Mouse (Mus musculus) inflammation-experienced regulatory T-cells, adult 6 months (primary cell): ENCODE measurements around the gene Zfp775. TPM values are rescaled to one million over a fixed set of nuclear protein-coding genes. Genes with fewer than 3 reads are reported as not detected.
"Not testable (repeated sequence)": the region's sequence is repeated elsewhere in the genome, so short reads cannot be mapped to it uniquely, and the experiment has no call there.

Experiments used
- ATAC-seq: one replicate; pipeline ENCODE4 v1.8.0; 2017
- polyA plus RNA-seq, 3 experiments: library from polyadenylated mRNA; unstranded; fragments of 100-300 nt; shearing (Covaris generic); gene quantifications; one replicate each; pipeline ENCODE4 v1.2.1; 2017

The Zfp775 gene
- polyA plus RNA-seq, 3 experiments from 2014 or later: 4.5 to 7.7 (median 7.3) TPM

DNA sequence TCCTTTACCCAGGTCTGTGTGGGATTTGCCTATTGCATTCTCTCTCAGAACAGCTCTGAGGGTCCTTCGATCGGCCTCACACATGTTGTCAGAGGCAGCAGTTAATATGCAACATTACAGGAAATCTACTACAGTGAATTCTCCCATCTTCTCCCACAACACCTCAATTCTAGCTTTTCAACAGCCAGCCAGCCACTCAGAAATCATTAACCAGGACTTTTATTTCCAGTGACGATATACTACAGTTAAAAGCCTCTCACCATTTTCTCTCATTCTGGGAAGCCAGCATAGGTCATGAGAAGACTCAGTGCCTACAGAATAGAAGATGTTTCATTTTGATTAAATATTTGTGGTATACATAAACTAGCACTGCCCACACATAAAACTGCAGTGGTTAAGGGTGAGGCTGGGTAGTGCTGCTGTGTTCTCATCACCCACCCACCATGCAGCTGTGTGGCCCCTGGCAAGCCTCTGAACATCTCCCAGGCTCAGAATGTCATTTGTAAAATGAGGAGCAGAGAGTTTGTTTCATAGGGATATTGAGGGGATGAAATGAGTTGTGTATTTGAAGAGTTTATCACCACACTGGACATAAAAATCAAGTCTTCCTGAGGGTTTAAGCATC, 10.5 kb upstream of the Zfp775 start:
- ATAC-seq: no peak

DNA sequence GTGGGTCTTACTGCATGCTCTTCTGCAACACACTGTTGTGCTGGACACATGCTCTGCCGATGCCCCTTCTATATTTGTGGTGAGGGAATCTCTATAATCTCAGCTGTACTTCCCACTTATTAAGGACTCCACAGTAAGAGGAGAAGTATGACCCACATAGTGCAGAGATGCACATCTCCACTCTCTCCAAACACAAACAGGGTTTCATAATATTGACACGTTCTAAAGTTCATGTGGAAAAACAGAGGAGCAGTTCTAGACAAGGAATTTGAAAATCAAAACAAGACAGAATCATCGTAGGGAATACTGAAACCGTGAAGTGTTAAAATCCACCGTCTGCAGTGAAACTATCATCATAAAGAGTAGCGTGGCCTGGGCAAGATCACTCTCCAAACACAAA, 10.0 kb upstream of the Zfp775 start:
- no peak for ATAC-seq

DNA sequence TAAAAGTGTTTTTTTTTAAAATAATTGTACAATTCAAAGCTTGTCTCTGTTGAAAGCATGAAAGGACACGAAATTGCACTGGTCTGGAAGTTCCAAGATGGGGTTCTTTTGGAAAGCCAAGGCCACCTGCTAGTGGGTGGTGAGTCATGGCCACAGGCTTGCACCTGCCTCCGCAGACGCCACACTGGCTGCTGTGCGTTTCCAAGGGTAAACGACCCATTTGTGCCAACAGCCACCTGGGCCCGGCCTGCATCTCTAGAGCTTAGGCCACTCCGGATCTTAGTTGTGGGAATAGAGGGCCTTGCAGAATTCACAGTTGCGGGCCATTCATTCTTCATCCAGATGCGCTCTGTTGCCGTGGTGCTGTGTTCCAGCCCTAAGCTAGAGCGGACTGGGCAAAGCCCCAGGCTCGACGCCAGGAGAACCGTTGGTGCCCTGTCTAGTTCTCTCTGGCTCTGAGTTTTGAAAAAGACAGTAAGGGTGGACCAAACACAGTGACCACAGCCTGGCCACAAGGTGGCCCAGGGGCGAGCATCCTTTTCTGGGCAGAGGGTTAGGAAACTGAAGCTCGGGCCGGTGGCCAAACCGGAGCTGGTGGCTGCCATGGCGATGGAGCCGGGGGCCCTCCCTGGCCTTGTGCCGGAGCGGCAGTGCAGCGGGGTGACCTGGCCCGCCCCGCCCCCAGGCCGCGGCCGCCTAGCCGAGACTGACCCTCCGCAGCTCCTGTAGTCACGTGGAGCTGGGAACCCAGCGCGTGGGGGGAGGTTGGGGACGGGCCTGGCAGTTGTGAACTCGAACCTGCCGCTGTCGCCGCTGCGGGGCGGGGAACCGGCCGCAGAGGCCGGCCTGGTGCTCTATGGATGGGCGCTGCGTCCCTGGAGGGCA, 8.5 kb upstream of the Zfp775 start, which contains the start of the genes Repin1 and Gm44965:
Gene Repin1, plus strand, starts transcription at position 726 of the 885 bp plus-strand sequence.
Gene Gm44965, plus strand, starts transcription at position 784 of the 885 bp plus-strand sequence.
- ATAC-seq: peak; percentile 67

DNA sequence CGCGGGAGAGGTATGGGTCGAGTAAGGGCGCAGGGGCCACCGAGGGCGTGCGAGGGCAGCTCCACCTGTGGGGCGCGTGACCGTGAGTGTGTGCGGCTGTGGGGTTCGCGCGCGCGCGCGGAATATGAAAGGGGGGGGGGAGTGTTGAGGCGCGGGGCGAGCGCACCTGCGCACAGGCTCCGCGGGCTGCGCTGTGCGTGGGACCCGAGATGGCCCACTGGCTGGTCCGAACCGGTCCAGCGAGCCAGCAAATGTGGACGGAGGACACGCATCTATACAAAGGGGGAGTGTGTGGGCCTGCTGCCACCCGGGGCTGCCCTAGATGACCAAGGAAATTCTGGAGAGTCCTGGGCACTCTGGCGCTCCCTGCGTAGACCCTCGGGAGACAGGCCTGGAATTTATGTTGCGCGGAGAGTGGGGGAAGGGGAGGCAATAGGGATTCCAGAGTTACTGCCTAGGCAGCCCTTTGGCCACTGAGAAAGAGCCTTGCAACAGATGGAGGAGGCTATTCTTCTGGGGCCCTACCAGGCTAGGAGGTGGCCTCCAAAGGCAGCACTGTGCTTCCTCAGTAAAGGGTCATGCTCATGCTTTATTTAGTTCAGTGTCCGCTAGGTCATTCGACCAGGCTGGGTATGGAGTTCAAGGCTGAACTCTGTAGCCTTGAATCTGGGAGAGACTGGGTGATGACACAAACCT, 7.7 kb upstream of the Zfp775 start:
- ATAC-seq: peak; percentile 72

DNA sequence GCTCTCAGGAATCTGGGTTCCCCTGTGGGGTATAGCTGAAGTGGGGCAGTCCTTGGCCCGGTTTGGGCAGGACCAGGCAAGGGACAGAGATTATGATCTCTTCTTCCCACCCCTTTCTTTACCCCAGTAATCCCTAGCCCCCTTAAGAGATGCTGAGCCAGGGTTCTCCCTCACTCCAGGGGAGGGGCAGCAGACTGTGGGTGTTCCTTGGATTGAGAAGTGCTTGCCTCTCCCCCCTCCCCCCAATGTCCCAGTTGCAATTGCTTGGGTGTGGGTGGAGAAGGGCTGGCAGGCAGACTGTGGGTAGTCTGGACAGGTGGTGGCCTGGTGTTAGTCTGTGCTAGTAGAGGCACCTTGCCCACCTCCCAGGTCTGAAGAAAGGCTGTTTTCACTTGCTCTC, 6.6 kb upstream of the Zfp775 start:
- no peak for ATAC-seq

DNA sequence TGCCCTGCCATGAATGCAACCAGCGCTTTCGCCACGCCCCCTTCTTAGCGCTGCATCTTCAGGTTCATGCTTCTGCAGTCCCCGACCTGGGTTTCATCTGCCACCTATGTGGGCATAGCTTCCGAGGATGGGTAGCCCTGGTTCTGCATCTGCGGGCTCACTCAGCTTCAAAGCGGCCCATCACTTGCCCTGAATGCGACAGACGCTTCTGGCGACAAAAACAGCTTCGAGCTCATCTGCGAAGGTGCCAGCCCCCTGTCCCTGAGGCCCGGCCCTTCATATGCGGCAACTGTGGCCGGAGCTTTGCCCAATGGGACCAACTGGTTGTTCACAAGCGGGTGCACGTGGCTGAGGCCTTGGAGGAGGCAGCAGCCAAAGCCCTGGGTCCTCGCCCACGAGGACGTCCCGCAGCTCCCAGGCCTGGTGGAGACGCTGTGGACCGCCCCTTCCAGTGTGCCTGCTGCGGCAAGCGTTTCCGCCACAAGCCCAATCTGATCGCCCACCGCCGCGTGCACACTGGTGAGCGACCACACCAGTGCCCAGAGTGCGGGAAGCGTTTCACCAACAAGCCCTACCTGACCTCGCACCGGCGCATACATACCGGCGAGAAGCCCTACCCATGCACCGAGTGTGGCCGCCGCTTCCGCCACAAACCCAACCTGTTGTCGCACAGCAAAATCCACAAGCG, 5.2 kb upstream of the Zfp775 start:
- no peak for ATAC-seq

DNA sequence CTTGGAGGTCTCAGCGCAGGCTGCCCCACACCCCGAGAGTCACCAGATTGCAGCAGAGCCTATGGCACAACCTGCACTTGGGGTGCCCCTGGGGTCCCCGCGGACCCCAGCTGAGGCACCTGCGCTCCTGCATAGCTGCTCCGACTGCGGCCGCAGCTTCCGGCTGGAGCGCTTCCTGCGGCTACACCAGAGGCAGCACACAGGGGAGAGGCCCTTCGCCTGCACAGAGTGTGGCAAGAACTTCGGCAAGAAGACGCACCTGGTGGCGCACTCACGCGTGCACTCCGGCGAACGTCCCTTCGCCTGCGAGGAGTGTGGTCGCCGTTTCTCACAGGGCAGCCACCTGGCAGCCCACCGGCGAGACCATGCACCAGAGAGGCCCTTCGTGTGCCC, 4.6 kb upstream of the Zfp775 start:
- no peak for ATAC-seq

DNA sequence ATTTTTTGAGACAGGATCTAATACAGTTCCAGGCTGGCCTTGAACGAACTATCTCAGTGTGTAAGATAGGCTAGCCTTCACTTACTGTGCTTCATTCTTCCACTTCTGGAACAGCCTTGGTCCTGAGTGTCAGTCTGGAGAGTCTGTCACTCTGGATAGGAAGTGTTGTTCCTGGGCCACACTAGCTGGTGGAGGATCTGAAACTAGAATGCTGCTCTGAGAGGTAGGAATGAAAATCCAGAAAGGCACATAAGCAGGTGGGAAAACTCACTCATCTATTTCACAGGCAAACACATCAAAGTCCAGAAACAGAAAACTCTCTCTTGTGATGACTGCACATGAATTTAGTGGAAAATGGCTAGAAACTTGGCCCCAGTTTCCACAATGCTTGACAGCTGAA, 1.3 kb upstream of the Zfp775 start:
- ATAC-seq: no peak

DNA sequence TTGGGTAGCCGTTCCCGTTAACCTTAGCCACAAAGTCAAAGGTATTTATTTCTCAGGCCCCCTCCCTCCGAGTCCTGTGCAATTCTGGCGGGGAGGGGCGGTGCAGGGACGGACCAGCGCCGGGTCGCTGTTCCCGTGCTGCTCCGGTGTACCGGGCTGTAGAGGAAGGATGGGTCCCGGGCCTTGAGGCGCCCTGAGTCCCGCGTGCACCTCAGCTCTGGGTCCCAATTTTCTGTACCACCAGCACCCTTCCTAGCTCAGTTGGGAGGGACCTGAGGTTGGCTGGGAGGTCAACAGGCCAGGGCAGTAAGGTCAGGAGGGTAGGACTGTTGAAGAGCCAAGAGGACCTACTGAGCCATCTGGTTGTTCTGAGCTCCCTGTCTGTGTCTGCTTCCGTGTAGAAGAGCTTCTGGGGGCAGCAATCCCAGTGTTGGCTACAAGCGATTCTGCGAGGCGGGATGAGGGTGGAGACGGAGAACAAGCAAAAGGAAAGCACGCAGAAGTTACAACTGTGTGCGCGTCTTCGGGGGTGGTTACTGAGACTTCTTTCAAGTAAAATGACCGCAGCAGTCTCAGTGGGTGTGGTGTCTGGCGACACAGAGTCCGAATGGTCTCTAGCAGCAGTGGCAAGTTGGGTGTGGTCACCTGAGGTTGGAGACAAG, 348 bp downstream of the Zfp775 start:
- ATAC-seq: peak; percentile 53

DNA sequence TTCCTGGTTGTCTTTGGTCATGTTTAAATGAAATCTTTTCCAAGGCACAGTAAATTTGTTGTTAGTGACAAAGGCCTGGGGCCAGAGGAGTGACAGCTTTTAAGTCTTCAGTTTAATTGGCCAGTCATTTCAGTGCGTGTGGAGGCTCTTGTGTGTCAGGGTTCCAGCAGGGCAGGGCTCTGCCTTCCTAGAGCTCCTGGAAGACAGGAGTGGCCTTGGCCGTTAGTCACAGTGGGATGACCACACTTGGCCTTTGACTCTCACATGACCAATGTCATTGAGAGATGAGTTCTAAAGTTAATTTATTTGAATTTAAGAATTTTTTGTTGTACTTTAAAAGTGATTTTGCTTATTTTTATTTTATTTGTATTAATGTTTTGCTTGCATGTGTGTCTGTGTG, 6.3 kb downstream of the Zfp775 start:
- ATAC-seq: no peak

DNA sequence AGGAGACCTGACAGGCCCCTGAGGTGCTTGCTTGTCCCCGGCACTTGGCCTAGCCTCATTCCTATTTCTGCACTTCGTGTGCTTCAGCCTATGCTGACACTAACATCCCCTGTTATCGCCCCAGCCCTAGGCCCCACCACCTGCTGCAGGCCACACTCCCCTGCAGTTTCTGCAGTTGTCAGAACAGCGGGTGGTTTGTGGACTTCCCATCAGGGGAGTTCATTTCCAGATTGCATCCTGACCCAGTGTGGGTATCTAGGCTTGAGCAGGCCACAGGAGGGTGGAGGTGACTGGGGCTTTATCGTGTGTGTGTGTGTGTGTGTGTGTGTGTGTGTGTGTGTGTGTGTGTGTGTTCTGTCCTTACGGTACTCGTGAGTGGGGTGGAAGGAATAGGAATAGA, 7.6 kb downstream of the Zfp775 start:
- ATAC-seq: no peak

DNA sequence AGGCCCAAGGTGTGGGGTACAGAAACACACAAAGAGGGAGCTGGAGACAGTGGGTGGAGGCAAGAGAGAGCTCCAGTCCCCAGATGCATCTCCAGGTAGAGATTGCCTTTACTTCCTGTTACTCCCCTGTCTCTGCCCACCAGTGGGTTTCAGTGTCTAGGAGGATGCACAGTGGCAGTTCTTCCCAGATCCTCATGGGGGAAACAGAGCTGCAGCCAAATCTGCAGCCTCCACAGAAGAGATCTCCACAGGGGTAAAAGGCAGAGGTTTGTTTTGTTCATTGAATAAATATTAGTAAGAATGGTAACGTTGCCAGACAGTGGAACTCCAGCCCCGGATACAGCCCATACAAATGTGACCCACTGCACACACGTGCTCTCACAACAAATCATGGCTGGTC, 8.8 kb downstream of the Zfp775 start:
- no peak for ATAC-seq

DNA sequence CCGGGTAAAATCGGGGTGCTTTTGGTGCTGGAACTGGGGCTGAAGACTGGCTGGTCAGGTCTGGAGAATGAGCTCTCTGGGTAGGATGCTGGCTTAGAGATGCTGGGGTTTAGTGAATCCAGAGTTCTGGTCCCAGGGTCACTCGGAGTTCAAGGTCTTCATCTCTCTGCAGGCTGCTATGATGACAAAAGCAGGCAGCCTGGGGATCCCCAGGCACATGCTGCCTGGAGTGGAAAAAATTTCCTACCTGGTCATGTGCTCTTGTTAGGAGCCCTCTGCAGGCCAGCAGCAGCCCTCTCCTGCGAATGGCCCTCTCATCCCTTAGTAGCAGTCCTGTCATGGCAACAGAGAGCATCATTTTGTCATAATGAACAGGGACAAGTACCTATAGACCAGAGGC, 11.6 kb downstream of the Zfp775 start:
- ATAC-seq: no peak

DNA sequence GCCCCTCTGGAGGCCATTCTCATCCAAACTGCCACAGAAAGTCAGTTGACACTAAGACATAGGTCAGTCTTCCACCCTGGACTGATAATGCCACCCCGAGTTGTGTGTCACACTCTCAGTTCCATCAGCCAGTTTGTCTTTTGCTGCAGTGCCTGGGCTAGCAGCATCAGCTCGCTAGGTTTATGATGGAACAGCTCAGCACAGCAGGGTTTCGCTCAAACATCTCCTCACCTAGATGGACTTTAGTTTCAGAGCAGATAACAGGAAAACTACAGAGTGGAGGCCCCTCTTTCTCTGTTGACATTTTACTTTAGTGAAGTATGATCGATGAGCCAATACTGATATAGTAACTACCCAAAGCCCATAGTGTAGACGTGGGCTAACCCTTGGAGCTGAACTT, 12.9 kb downstream of the Zfp775 start:
- no peak for ATAC-seq

DNA sequence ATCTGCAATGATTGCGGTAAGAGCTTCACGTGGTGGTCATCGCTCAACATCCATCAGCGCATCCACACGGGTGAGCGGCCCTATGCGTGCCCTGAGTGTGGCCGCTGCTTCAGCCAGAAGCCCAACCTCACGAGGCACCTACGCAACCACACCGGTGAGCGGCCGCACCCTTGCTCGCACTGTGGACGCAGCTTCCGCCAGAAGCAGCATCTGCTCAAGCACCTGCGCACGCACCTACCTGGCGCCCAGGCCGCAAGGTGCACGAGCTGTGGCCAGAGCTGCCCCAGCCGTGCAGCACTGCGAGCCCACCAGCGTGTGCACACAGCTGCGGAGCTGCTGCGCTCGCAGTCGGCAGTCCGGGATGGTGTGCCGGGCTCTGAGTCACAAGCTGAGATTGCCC, 18.2 kb downstream of the Zfp775 start:
- no peak for ATAC-seq

DNA sequence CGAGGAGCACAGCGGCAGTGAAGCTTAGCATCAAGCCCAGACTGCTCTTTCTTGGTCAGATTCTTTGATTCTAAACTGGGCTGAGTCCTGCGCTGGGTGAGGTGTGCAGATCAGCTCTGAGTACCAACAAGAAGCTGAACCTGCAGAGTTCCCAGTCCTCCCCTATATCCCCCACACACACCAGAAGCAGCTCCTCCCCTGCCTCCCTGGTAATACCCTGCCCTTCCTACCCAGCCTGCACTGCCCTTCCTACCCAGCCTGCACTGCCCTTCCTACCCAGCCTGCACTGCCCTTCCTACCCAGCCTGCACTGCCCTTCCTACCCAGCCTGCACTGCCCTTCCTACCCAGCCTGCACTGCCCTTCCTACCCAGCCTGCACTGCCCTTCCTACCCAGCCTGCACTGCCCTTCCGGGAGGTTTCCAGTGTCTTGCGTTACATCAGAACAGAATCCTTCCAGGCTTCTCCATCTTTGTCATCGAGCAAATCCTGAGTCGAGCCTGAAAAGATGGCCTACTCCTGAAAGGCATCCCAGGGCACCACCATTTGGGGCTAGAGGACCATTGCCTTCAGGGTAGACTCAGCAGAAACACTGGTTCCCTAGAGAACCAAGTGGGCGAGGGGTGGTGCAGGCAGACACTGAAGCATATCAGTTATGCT, 20.5 kb downstream of the Zfp775 start:
- not testable (repeated sequence) for ATAC-seq

DNA sequence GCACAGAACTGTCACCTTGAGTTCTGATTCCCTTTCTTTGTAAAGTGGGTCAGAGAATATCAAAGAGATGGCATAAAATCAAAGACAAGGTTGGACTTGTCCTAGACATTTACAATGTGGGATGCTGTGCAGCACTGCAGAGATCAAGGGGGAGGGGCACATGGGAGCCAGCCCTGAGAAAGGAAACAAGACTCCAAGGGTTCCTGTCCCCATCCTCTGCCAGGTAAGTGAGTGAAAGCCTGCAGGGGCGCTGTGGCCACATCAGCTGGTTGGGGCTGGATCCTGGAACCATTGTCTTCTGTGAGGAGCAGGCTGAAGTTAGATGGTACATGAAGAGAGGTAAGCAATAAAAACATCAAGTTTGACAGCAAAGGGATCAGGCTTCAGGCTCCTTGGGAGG, 21.6 kb downstream of the Zfp775 start:
- no peak for ATAC-seq

DNA sequence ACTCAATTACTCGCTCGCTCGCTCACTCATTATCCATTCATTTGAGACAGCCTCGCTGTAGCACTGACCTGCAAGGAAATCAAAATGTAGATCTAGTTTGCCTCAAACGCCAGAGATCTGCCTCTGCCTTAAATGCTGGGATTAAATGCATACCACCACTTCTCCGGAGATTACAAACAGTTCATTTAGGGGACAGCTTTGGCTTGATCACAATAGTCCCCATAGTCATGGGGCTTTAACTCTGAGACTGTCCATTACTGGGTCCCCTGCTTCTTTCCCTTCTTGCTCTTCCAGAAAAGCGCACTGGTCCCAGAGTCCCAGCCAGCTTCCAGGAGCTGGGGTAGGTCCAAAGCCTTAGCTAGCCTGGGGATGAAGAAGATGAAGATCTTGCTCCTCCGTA, 24.6 kb downstream of the Zfp775 start, which contains the start of gene AI854703:
Gene AI854703, plus strand, starts transcription at position 301 of the 400 bp plus-strand sequence.
- no peak for ATAC-seq

DNA sequence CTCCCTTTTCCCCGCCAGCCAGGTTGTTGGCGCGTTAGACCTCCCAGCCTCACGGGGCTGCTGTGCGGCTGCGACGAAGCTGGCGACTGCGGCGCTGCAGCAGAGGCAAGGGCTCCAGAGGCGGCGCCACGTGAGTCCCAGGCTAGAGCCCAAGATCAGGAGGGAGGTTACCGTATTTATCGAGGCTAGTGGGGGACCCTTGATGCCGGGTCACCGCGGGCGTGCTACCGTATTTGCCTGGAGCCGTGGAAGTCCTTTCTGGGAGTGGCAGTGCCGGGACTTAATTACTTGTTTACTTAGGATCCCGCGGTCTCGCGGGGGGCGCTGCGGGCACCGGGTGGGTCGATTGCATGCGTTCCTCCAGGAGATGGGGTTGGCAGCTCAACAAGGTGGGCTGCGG, 25.1 kb downstream of the Zfp775 start:
- peak; percentile 46 for ATAC-seq

DNA sequence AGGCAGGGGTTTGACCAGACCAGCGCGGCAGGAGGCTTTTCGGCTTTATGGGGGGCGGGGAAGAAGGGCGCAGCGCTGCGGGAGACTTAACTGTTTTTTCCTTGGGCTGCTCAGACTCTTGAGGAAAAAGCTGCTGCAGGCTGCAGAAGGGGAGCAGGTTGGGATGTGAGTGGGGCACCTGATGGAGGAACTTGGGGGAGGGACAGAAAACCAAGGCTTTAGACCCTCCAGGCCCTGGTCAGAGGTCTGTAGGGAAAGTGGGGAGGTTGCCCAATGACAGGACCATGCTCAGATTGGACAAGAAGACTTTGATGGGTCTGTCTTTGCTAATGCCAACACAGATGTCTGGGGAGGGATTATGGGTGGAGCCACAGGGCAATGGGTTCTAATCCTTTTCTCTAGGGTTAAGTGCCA, 25.7 kb downstream of the Zfp775 start:
- no peak for ATAC-seq

DNA sequence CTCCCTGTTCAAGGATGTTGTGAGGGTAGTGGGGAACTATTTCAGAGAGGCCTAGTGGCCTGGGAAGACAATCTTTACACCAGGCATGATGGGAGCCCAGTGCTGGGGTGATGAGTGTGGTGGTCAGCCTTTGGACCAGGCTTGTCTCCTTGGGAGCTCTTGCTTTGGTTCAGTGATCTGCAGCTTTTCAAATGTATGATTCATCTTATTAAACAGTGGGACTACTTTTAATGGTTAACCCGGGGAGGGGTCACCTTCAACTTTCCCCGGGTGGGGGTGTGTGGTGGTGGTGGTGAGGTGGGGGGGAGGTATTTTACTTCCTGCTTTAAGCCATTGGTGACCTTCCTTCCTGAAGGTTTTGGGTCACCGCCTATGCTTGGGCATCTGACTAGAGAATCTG, 26.5 kb downstream of the Zfp775 start:
- ATAC-seq: no peak
